Mouse (Mus musculus) C2C12 (cell line): ENCODE measurements at regions not wholly inside any gene's neighbourhood (a gene's known extent, or its start where the extent isn't known, plus 50 kb on each side); places are given as distances from the start of the nearest gene placed in this dataset.

Source experiments
- CTCF ChIP-seq: IDR thresholded peaks from one replicate; pipeline ENCODE4 v1.5.1; 2011; ENCODE audit not compliant: control insufficient read depth, insufficient read depth, insufficient read length
- MAX ChIP-seq: IDR thresholded peaks from one replicate; pipeline ENCODE4 v1.6.1; 2011; ENCODE audit warnings: mild to moderate bottlenecking, control low read depth
- MYOD1 ChIP-seq: IDR thresholded peaks from one replicate; pipeline ENCODE4 v1.6.1; 2011; ENCODE audit warnings: low read depth; ENCODE audit not compliant: control insufficient read depth, insufficient read length

DNA sequence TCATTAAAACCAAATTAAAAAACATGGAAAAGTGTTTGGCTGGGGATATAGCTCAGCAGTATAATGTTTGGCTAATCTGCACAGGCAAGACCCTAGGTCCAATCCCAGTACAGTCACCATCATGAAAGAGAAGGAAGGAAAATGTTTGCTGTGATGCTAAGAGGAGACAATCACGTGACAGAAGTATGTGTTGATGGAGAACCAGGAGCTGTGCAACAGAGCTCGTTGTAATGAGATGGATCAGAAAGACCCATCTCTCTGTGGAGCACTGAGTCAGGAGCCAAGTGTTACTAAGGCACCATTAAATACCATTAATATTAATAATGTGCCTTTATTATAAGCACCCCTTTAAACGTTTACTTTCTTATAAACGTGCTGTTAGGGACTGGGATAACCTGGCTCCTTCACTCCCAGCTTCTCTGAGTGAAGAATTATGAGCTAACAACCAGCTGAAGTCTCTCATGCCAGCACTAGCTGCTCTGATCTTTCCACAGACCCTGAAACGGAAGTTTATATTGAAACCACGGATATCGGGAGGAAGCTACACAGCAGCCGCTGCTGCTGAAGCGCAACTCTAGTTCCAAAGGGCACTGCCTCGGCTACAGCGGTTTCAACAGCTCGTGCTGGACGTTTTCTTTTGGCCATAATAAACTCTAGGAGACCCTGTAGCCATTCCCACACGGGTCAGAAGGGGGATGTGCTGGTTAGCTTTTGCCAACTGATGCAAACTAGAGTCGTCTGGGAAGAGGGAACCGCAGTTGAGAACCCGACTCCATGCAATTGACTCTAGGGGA is 167.7 kb downstream of the Tex36 start:
- TF ChIP-seq CTCF (no peak), MAX (no peak), MYOD1 (no peak)
